Mouse (Mus musculus) liver, adult 2 months (tissue): Measurements from ENCODE around the gene Afg1l.

Experiments used
- CTCF ChIP-seq: fragments of 200-500 bp; IDR thresholded peaks from 2 replicates; pipeline ENCODE4 v1.5.1; 2011; ENCODE audit warnings: low read depth, low read length, control low read depth
- POLR2A ChIP-seq: fragments of 200-500 bp; IDR thresholded peaks from 2 replicates; pipeline ENCODE4 v1.6.1; 2011; ENCODE audit warnings: low read length, control low read depth; ENCODE audit not compliant: insufficient read depth; ENCODE audit errors: extremely low read depth

DNA sequence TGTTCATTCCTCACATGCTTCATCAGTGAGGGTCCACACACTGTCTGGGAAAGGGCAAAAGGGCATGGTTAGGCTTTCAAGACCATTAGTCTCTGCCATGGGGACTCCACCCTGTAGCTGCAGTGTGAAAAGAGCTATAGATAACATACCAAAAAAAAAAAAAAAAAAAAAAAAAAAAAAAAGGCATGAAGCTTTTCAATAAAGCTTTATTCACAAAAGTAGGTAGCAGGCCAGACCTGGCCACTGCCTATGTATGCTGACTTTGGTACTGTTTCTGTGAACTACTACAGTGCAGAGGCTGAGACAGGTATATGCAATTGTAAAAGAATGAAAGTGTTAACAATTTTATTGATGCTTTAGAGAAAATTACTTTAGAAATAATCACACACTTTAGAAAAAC lies 90.2 kb downstream of the Afg1l start:
- no peak for TF ChIP-seq CTCF
- TF ChIP-seq POLR2A, result no peak
